Mouse (Mus musculus) embryonic facial prominence, embryonic 12.5 days (tissue): ENCODE data around the gene Pard6b. TPM values are rescaled to one million over a fixed set of nuclear protein-coding genes. Genes with fewer than 3 reads are reported as not detected.

ENCODE experiments used
- ATAC-seq: fragments of 200-750 bp; cut with Nextera tagmentation; 2 replicates; pipeline ENCODE4 v1.8.0; 2017; ENCODE audit not compliant: insufficient number of reproducible peaks, insufficient read depth, low FRiP score, low TSS enrichment
- H3K27ac ChIP-seq: fragments of 300-500 bp; sonication (generic); 2 replicates; pipeline ENCODE4 v1.5.1; 2016; ENCODE audit warnings: mild to moderate bottlenecking
- H3K27me3 ChIP-seq: fragments of 300-500 bp; sonication (generic); 2 replicates; pipeline ENCODE4 v1.6.1; 2016; ENCODE audit warnings: mild to moderate bottlenecking, moderate library complexity
- H3K36me3 ChIP-seq: fragments of 300-500 bp; sonication (generic); 2 replicates; pipeline ENCODE4 v1.6.1; 2016; ENCODE audit warnings: mild to moderate bottlenecking
- H3K4me1 ChIP-seq: fragments of 300-500 bp; sonication (generic); 2 replicates; pipeline ENCODE4 v1.6.1; 2016
- H3K4me2 ChIP-seq: fragments of 300-500 bp; sonication (generic); replicated peaks from 2 replicates; pipeline ENCODE4 v1.6.1; 2016; ENCODE audit warnings: mild to moderate bottlenecking, moderate library complexity
- H3K4me3 ChIP-seq: fragments of 300-500 bp; sonication (generic); 2 replicates; pipeline ENCODE4 v1.5.1; 2016; ENCODE audit warnings: mild to moderate bottlenecking
- H3K9ac ChIP-seq: fragments of 300-500 bp; sonication (generic); 2 replicates; pipeline ENCODE4 v1.6.1; 2016; ENCODE audit warnings: mild to moderate bottlenecking, moderate library complexity
- H3K9me3 ChIP-seq: fragments of 300-500 bp; sonication (generic); 2 replicates; pipeline ENCODE4 v1.6.1; 2016; ENCODE audit warnings: mild to moderate bottlenecking, moderate library complexity
- WGBS: fragments of 180-500 bp; shearing (Covaris S2); methylation state at CpG from one replicate; pipeline ENCODE4 v1.1.7; 2016; 5-methylcytosine and 5-hydroxymethylcytosine counted together
- microRNA-seq: library from miRNA; unstranded; fragments of <30 nt; microRNA quantifications from one replicate; pipeline ENCODE4, GENCODE M21; 2017
- polyA plus RNA-seq: library from polyadenylated mRNA; unstranded; fragments of >200 nt; fragmentation: Nextera tagmentation; extraction: Ambion mirVana; gene quantifications from 2 replicates; pipeline ENCODE4 v1.2.1, GENCODE M21; 2016

The Pard6b gene
- polyA plus RNA-seq, 1 experiment from 2014 or later: 6.6 TPM

DNA sequence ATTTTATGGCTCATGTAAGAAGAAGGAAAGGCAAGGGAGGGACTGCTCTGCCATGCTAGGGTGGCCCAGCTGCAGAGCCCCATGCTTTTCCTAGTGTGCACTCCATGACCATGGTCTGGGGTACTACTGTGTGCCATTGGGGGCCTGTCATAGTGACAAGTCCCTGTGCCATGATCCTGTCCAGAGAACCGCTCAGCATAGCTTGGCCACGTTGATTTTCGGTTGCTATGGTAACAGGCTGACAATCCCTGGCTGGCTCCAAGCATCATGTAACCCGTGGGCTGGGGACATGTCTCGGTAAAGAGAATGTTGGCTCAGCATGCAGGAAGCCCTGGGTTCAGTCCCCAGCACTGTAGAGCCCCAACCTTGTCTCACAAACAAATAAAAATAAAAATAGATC is 63.0 kb downstream of the Pard6b start:
- no peak overlapping the region for H3K27ac ChIP-seq
- WGBS: 50% methylated on average over 5 of the region's 5 CpGs
- H3K9ac ChIP-seq: no peak overlapping the region
- no peaks in the 10 kb centered on the region for H3K9me3 ChIP-seq
- no peak overlapping the region for H3K4me3 ChIP-seq
- no peak overlapping the region for H3K4me2 ChIP-seq
- H3K27me3 ChIP-seq: no peaks in the 10 kb centered on the region
- H3K4me1 ChIP-seq: peaks cover 6% of the 10 kb centered on the region; the same call in 1 of the 2 replicates
- no peak for ATAC-seq
- no peaks in the 10 kb centered on the region for H3K36me3 ChIP-seq

DNA sequence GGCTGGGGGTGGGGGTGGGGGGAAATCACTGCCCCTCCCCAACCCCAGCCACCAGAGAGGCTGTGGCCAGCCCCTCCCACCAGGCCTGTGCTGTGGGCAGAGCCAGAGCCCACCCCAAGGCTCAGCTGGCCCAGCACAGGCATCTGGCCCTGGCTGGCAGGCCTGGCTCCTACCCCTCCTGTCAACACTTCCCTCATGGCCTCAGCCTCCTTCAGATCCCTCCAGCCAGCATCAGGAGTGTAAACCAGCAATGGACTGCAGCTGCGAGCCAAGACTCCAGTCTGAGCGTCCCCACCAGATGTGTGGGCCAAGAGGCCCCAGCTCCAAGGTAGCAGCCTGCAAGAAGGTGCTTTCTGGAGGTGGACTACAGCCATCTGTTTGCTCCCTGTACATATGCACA is 64.6 kb downstream of the Pard6b start:
- no peaks in the 10 kb centered on the region for H3K27me3 ChIP-seq
- no peaks in the 10 kb centered on the region for H3K9me3 ChIP-seq
- H3K4me1 ChIP-seq: peaks cover 6% of the 10 kb centered on the region; the same call in 1 of the 2 replicates
- no peak overlapping the region for H3K4me3 ChIP-seq
- no peak for ATAC-seq
- no peak overlapping the region for H3K4me2 ChIP-seq
- H3K27ac ChIP-seq: peak overlapping the region; percentile 74
- no peak overlapping the region for H3K9ac ChIP-seq
- WGBS: 35% methylated on average over 2 of the region's 2 CpGs
- H3K36me3 ChIP-seq: no peaks in the 10 kb centered on the region

DNA sequence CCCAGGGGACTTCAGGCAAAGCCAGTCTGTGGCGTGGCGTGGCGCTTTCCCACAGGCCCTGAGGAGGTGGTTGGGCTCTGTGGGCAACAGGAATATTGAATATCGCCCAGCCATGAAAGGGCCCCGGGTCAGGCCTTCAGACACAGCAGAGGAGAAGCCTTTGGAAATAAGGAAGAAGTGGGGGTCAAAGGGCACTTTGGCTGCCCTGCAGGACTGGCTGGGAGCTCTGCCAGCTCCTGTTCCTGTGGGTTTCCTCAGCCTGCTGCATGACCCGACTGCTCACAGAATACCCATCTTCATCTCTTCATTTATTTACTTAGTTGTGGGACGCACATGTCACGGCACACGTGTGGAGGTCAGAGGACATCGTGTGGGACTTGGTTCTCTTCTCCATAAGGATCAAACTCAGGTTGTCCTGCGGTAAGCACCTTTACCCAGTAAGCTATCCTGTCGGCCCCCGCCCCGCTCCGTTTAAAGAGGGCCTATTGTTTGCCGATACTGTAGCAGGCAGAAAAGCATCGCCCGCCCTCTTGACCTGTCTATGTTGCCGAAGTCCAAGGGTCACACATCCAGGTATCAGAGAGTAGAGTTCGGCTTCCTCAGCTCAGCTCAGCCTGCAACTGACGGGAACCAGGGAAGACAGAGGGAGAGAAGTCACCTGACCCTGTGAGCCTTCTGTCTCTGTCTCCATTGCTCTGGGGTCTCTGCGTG is 67.1 kb downstream of the Pard6b start:
- peaks cover 6% of the 10 kb centered on the region; the same call in 1 of the 2 replicates for H3K4me1 ChIP-seq
- no peaks in the 10 kb centered on the region for H3K9me3 ChIP-seq
- WGBS: 58% methylated on average over 22 of the region's 22 CpGs
- H3K36me3 ChIP-seq: no peaks in the 10 kb centered on the region
- H3K9ac ChIP-seq: no peak overlapping the region
- H3K4me2 ChIP-seq: no peak overlapping the region
- H3K27ac ChIP-seq: no peak overlapping the region
- H3K27me3 ChIP-seq: no peaks in the 10 kb centered on the region
- no peak overlapping the region for H3K4me3 ChIP-seq
- ATAC-seq: no peak

DNA sequence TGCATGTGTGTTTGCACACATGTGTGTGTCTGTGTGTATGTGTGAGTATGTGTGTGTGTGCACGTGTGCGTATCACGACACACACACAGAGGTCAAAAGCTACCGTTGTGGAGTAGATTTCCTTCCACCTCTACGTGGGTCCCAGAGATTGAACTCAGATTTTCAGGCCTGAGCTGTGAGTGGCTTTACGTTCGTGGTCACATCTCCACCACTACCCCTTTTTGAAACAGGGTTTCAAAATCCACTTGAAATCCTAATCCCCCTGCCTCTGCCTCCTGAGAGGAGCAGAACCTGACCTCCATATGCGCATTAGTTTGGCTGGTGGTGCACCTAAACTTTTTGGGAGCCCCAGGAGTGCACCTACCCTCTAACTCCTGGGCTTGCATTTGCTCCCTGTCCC is 68.4 kb downstream of the Pard6b start:
- 91% methylated on average over 8 of the region's 8 CpGs for WGBS
- no peak for ATAC-seq
- H3K36me3 ChIP-seq: no peaks in the 10 kb centered on the region

More for the DNA sequence above, 68.4 kb downstream of the Pard6b start:
- Histone ChIP-seq H3K9ac (no peak overlapping the region), H3K4me1 (peaks cover 9% of the 10 kb centered on the region), H3K4me2 (no peak overlapping the region), H3K9me3 (no peaks in the 10 kb centered on the region), H3K27me3 (no peaks in the 10 kb centered on the region), H3K4me3 (no peak overlapping the region), H3K27ac (no peak overlapping the region)

Small RNA genes within 50 kb of the gene (microRNA-seq; reads per million reads assigned to microRNA genes)
- not detected for gene Gm24327

Other genes with a start within 250 kb of the Pard6b start
- 60.8 and 62.2 TPM in 2 replicates for gene Ptpn1, start 148.9 kb upstream of the Pard6b start, polyA plus RNA-seq
- gene Ripor3, start 70.4 kb upstream of the Pard6b start, polyA plus RNA-seq: 2.0 and 3.6 TPM in 2 replicates
- 10.9 and 20.4 TPM in 2 replicates for gene Adnp, start 126.1 kb downstream of the Pard6b start, polyA plus RNA-seq
- 23.1 and 26.5 TPM in 2 replicates for gene Gm20716, start 149.4 kb downstream of the Pard6b start, polyA plus RNA-seq
- 87.3 and 93.1 TPM in 2 replicates for gene Dpm1, start 149.6 kb downstream of the Pard6b start, polyA plus RNA-seq
- 12.7 and 13.5 TPM in 2 replicates for gene Mocs3, start 149.6 kb downstream of the Pard6b start, polyA plus RNA-seq
- gene Kcng1, start 200.7 kb downstream of the Pard6b start, polyA plus RNA-seq: 1.4 and 2.0 TPM in 2 replicates